Mouse (Mus musculus) liver (tissue): ENCODE data around the gene Gm6676.
"Not testable (repeated sequence)": the region's sequence is repeated elsewhere in the genome, so short reads cannot be mapped to it uniquely, and the experiment has no call there.

Experiments
- DNase-seq: peaks from one replicate; pipeline ENCODE4 v3.0.0-alpha.2; 2020; ENCODE audit warnings: mixed read lengths

Gm6676 gene

GRCm38 (mm10) chr14:7125312-7125711, at the start of gene Gm6676:
Gm6676 (minus strand) TSS chr14:7125412.
- not testable (repeated sequence) for DNase-seq

- DNase-seq, result not testable (repeated sequence)
Observed at GRCm38 (mm10) chr14:7174483-7174971, 49.3 kb upstream of the Gm6676 start, which contains the start of gene Gm3512. Gm3512 (minus strand) TSS chr14:7174533.

- peak; percentile 4 for DNase-seq
Observed at GRCm38 (mm10) chr14:7105124-7105802, 19.9 kb downstream of the Gm6676 start.

- DNase-seq, result not testable (repeated sequence)
Observed at GRCm38 (mm10) chr14:7100521-7100920, 24.7 kb downstream of the Gm6676 start, which contains the start of gene Gm3696. Gm3696 (minus strand) TSS chr14:7100621.
